In genomic region chr10:12941018-12941761, GRCm38 (mm10) we compare ENCODE assay signal across 9 mouse cellular contexts. TPM values are rescaled to one million over a fixed set of nuclear protein-coding genes. Genes with fewer than 3 reads are reported as not detected.
DNase-seq lines count a peak whose midpoint lies in the region; ATAC-seq lines count a peak whose summit lies in the region.
"Had no signal": no experiment of that assay in that cellular context is flagged by ENCODE, and none has a peak within 500 bp of the region (broad histone marks: within the 10 kb centered on the region; RNA-seq: fewer than 3 reads in every experiment).

No protein-coding gene starts in this region.

- DNase-seq in gastrocnemius, postnatal 14 days = peak; percentile 7
- DNase-seq in gastrocnemius, adult 18-20 months (ENCODE audit: low spot score) = no peak
- DNase-seq in brain, adult 2 months (ENCODE audit: low read depth, low spot score) = peak; percentile 53
- peak; percentile 48 for DNase-seq in right cerebral cortex, adult 18-20 months
- DNase-seq in B cell, adult 2 months = no peak

- no peak overlapping the region for H3K27ac ChIP-seq in forebrain, embryonic 16.5 days (ENCODE audit: low read length)
- no peak overlapping the region for H3K27ac ChIP-seq in kidney, embryonic 15.5 days
- no peak overlapping the region for H3K27ac ChIP-seq in liver, embryonic 12.5 days

- WGBS in forebrain, embryonic 16.5 days = 7% methylated on average over 63 of the region's 63 CpGs
- 12% methylated on average over 63 of the region's 63 CpGs for WGBS in kidney, embryonic 15.5 days
- 17% methylated on average over 63 of the region's 63 CpGs for WGBS in liver, embryonic 12.5 days (ENCODE audit: insufficient replicate concordance)

- peaks cover 16% of the 10 kb centered on the region for H3K27me3 ChIP-seq in forebrain, embryonic 16.5 days (replicated peaks; ENCODE audit: control insufficient read depth, insufficient read depth, low read length)
- H3K27me3 ChIP-seq in kidney, embryonic 15.5 days = peaks cover 44% of the 10 kb centered on the region
- H3K27me3 ChIP-seq in liver, embryonic 12.5 days (replicated peaks) = peaks cover 41% of the 10 kb centered on the region
- H3K27me3 ChIP-seq: CH12.LX had no signal

- peak overlapping the region; percentile 56 for H3K4me3 ChIP-seq in forebrain, embryonic 16.5 days (replicated peaks; ENCODE audit: low read length)
- peak overlapping the region; percentile 46 for H3K4me3 ChIP-seq in kidney, embryonic 15.5 days (replicated peaks)
- H3K4me3 ChIP-seq in liver, embryonic 12.5 days = peak overlapping the region; percentile 39

- ATAC-seq in forebrain, embryonic 16.5 days = peak; percentile 97
- peak; percentile 91 for ATAC-seq in kidney, embryonic 15.5 days (replicated peaks; ENCODE audit: low FRiP score)
- no peak for ATAC-seq in liver, embryonic 12.5 days

- H3K4me1 ChIP-seq in forebrain, embryonic 16.5 days (replicated peaks; ENCODE audit: control insufficient read depth, insufficient read depth, low read length) = peaks cover 8% of the 10 kb centered on the region
- H3K4me1 ChIP-seq in kidney, embryonic 15.5 days = peaks cover 10% of the 10 kb centered on the region
- peaks cover 11% of the 10 kb centered on the region; the same call in 1 of the 2 replicates for H3K4me1 ChIP-seq in liver, embryonic 12.5 days

- intact Hi-C loops in gastrocnemius, postnatal 14 days (cut with DNase I; ENCODE audit: low total_unique reads) = no loop called here

- H3K36me3 ChIP-seq in forebrain, embryonic 16.5 days (ENCODE audit: control insufficient read depth, insufficient read depth) = no peaks in the 10 kb centered on the region
- no peaks in the 10 kb centered on the region for H3K36me3 ChIP-seq in kidney, embryonic 15.5 days
- peaks cover 10% of the 10 kb centered on the region for H3K36me3 ChIP-seq in liver, embryonic 12.5 days

- no peaks in the 10 kb centered on the region for H3K9me3 ChIP-seq in forebrain, embryonic 16.5 days (ENCODE audit: control insufficient read depth, low read length)
- no peaks in the 10 kb centered on the region for H3K9me3 ChIP-seq in kidney, embryonic 15.5 days (replicated peaks)
- no peaks in the 10 kb centered on the region for H3K9me3 ChIP-seq in liver, embryonic 12.5 days (replicated peaks)

- H3K4me2 ChIP-seq in forebrain, embryonic 16.5 days (ENCODE audit: low read length) = peak overlapping the region; percentile 71
- peak overlapping the region; percentile 86 for H3K4me2 ChIP-seq in kidney, embryonic 15.5 days
- peak overlapping the region; percentile 59 for H3K4me2 ChIP-seq in liver, embryonic 12.5 days

- peak overlapping the region; percentile 57 for H3K9ac ChIP-seq in forebrain, embryonic 16.5 days (replicated peaks; ENCODE audit: low read depth, low read length)
- H3K9ac ChIP-seq in kidney, embryonic 15.5 days = peak overlapping the region; percentile 29; the same call in 1 of the 2 replicates
- H3K9ac ChIP-seq in liver, embryonic 12.5 days = no peak overlapping the region

RNA-seq across cellular contexts. Expression of gene Stx11, which starts 22.9 kb away (rescaled TPM):
- total RNA-seq in gastrocnemius, postnatal 14 days (2021) = under 1 TPM; 0.44 to 0.47 TPM
- total RNA-seq in gastrocnemius, adult 18-20 months (2021) = under 1 TPM; 0.46 to 0.47 TPM
- 1.3 TPM in 2 replicates for polyA plus RNA-seq in forebrain, embryonic 16.5 days (2015; fragmentation: Nextera tagmentation; extraction: Ambion mirVana)
- 1.8 and 2.2 TPM in 2 replicates for polyA plus RNA-seq in kidney, embryonic 15.5 days (2015; fragmentation: Nextera tagmentation; extraction: Ambion mirVana)
- polyA plus RNA-seq in liver, embryonic 12.5 days (2016; fragmentation: Nextera tagmentation; extraction: Ambion mirVana) = 15.1 and 16.6 TPM in 2 replicates

Comparison
In these comparisons a context has a peak if more than half of its experiments do, and no peak if none do; other contexts are left out.
1. DNase-seq: peak in gastrocnemius, postnatal 14 days (single experiment), brain, adult 2 months (single experiment) and right cerebral cortex, adult 18-20 months (single experiment); none in gastrocnemius, adult 18-20 months (single experiment) and B cell, adult 2 months (0 of 2).
2. Peak in every context shown above with its lines, with median percentiles within 50 percentile points of each other: H3K4me2 ChIP-seq and H3K4me3 ChIP-seq.